Mouse (Mus musculus) E14TG2a.4 (cell line): ENCODE data around the gene Kpna2.
"Not testable (repeated sequence)": the region's sequence is repeated elsewhere in the genome, so short reads cannot be mapped to it uniquely, and the experiment has no call there.

ENCODE experiments used
- H3K27me3 ChIP-seq: 2 replicates; pipeline ENCODE4 v1.6.1; 2014; ENCODE audit warnings: low read length, control low read depth; ENCODE audit not compliant: insufficient read depth
- H3K36me3 ChIP-seq: 2 replicates; pipeline ENCODE4 v1.6.1; 2014; ENCODE audit warnings: low read length, control low read depth; ENCODE audit not compliant: insufficient read depth
- H3K4me1 ChIP-seq: replicated peaks from 2 replicates; pipeline ENCODE4 v1.6.1; 2014; ENCODE audit warnings: low read depth, low read length, control low read depth
- H3K4me3 ChIP-seq: replicated peaks from 2 replicates; pipeline ENCODE4 v1.5.1; 2014; ENCODE audit warnings: mild to moderate bottlenecking, low read length
- H3K9me3 ChIP-seq: 2 replicates; pipeline ENCODE4 v1.6.1; 2014; ENCODE audit warnings: low read length, control low read depth
- CTCF ChIP-seq: conservative IDR thresholded peaks from 2 replicates; pipeline ENCODE4 v1.5.1; 2014; ENCODE audit warnings: low read length
- NANOG ChIP-seq: IDR thresholded peaks from 2 replicates; pipeline ENCODE4 v1.6.1; 2014; ENCODE audit warnings: borderline replicate concordance, low read length, mixed read lengths
- POU5F1 ChIP-seq: IDR thresholded peaks from 2 replicates; pipeline ENCODE4 v1.6.1; 2014; ENCODE audit warnings: low read length, borderline replicate concordance

Gene Kpna2

GRCm38 (mm10) chr11:106998651-106999150 lies 640 bp downstream of the Kpna2 start:
- H3K9me3 ChIP-seq = no peaks in the 10 kb centered on the region
- peak overlapping the region; percentile 99 for H3K4me3 ChIP-seq
- TF ChIP-seq NANOG (no peak), POU5F1 (no peak), CTCF (no peak)
- H3K4me1 ChIP-seq = peaks cover 53% of the 10 kb centered on the region
- H3K27me3 ChIP-seq = no peaks in the 10 kb centered on the region
- peaks cover 50% of the 10 kb centered on the region for H3K36me3 ChIP-seq

DNA sequence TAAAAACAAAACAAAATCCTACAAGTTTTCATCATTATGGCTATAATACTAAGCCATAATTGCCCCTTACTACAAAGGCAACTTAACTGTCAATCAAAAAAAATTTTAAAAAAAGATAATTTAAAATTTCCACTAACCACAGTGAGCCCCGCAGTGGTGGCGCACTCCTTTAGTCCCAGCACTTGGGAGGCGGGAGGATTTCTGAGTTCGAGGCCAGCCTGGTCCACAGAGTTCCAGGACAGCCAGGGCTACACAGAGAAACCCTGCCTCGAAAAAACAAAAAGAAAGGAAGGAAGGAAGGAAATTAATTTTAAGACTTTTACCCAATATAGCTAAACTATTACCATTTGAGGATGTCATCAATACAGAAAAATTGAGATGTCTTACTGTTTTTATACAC lies 1.4 kb downstream of the Kpna2 start:
- peaks cover 57% of the 10 kb centered on the region for H3K4me1 ChIP-seq
- H3K27me3 ChIP-seq = no peaks in the 10 kb centered on the region
- TF ChIP-seq CTCF (no peak), POU5F1 (no peak), NANOG (no peak)
- peak overlapping the region; percentile 99 for H3K4me3 ChIP-seq
- H3K9me3 ChIP-seq = no peaks in the 10 kb centered on the region
- H3K36me3 ChIP-seq = peaks cover 57% of the 10 kb centered on the region

GRCm38 (mm10) chr11:106996492-106996891 lies 2.8 kb downstream of the Kpna2 start:
- H3K36me3 ChIP-seq = peaks cover 72% of the 10 kb centered on the region
- not testable (repeated sequence) for H3K27me3 ChIP-seq, H3K9me3 ChIP-seq
- H3K4me3 ChIP-seq = peak overlapping the region; percentile 99
- H3K4me1 ChIP-seq = peaks cover 57% of the 10 kb centered on the region

DNA sequence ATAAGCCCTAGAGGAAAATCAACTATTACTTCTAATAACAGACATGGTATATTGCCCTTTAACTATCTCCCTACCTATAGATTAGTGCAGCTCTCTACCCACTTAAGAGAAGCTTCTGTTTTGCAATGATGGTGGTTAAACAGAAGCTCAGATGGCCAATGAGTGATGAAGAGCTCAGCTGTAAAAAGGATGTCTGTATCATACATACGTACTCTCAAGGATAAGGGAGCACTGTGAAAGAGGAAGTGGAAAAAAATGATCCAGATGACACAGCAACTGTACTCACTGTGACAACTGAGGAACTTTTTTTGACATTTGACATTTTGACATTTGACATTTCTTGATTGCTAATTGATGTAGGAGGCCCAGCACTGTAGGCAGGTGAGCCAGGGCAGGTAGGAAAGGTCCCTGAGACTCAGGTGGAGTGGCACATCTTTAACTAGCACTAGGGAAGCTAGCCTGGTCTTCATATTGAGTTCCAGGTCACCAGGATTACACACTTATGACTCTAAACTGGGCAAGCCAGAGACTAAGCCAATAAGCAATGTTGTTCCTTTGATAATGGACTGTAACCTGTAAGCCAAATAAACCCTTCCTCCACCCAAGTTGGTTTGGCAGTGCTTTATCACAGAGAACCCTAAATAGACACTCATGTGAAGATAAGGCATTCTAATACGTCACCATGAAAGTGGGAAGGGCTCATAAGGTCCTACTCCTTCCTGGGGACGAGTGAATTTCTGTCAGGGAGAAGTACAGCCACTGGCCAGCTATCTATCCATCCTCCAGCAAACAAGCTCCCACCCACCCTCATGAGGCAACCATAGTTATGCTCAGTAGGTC lies 4.9 kb downstream of the Kpna2 start:
- H3K9me3 ChIP-seq = no peaks in the 10 kb centered on the region
- H3K4me3 ChIP-seq = peak overlapping the region; percentile 30; the same call in 1 of the 2 replicates
- H3K4me1 ChIP-seq = peaks cover 59% of the 10 kb centered on the region
- H3K27me3 ChIP-seq = no peaks in the 10 kb centered on the region
- TF ChIP-seq POU5F1 = no peak
- TF ChIP-seq CTCF = no peak
- TF ChIP-seq NANOG = no peak
- H3K36me3 ChIP-seq = peaks cover 92% of the 10 kb centered on the region

DNA sequence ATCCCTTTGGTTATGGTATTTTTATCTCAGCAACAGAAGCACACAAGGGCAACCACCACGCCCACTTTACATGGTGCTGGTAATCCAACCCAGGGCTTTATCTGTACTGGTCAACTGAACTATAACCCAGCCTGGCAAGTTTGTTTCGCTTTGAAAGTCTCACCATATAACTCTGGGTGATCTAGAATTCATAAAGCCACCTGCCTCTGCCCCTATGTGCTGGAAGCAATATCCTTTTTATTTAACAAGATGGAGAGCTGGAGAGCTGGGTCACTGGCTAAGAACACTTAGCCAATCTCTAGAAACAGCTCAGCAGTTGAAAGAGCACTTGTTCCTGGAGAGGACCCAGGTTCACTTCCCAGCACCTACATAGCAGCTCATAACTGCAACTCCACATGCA lies 12.0 kb downstream of the Kpna2 start:
- TF ChIP-seq NANOG (no peak), POU5F1 (no peak), CTCF (no peak)

DNA sequence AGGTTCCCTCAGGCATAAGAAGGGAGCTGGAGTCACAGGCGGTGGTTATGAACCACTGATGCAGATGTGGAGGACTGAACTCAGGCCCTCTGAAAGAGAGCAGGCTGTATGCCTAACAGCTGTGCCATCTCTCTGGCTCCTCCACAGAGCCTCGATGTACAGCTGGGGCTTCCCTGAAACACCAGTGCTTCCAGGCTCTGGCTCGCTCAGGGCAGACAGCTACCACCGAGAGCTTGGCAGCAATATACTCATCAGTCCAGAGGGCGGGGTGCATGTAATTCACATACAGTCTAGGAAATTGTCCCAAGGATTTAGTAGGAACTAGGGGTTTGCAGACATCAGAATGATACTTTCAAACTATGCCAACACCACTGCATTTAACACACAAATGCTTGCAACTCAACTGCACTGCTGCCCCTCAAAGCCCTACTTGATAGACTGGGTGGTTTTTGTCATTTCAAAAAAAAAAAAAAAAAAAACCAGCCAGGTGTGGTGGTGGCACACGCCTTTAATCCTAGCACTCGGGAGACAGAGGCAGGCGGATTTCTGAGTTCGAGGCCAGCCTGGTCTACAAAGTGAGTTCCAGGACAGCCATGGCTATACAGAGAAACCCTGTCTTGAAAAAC lies 13.2 kb downstream of the Kpna2 start:
- H3K4me3 ChIP-seq, H3K9me3 ChIP-seq, H3K27me3 ChIP-seq: not testable (repeated sequence)
- peaks cover 69% of the 10 kb centered on the region for H3K36me3 ChIP-seq
- peaks cover 27% of the 10 kb centered on the region for H3K4me1 ChIP-seq

More for the DNA sequence above, 12.0 kb downstream of the Kpna2 start:
- H3K4me1 ChIP-seq = peaks cover 35% of the 10 kb centered on the region
- no peaks in the 10 kb centered on the region for H3K27me3 ChIP-seq
- H3K9me3 ChIP-seq = no peaks in the 10 kb centered on the region
- H3K4me3 ChIP-seq = no peak overlapping the region
- peaks cover 82% of the 10 kb centered on the region for H3K36me3 ChIP-seq

GRCm38 (mm10) chr11:106982351-106982750 lies 17.0 kb downstream of the Kpna2 start:
- H3K27me3 ChIP-seq = no peaks in the 10 kb centered on the region
- no peak for TF ChIP-seq POU5F1
- TF ChIP-seq CTCF = no peak
- H3K9me3 ChIP-seq = no peaks in the 10 kb centered on the region
- H3K4me3 ChIP-seq = no peak overlapping the region
- peaks cover 33% of the 10 kb centered on the region for H3K36me3 ChIP-seq
- H3K4me1 ChIP-seq = peaks cover 11% of the 10 kb centered on the region

- no peak overlapping the region for H3K4me3 ChIP-seq
- TF ChIP-seq POU5F1 (no peak), CTCF (no peak), NANOG (no peak)
- H3K9me3 ChIP-seq = no peaks in the 10 kb centered on the region
- peaks cover 28% of the 10 kb centered on the region for H3K36me3 ChIP-seq
- H3K4me1 ChIP-seq = peaks cover 6% of the 10 kb centered on the region; the same call in 1 of the 2 replicates
- H3K27me3 ChIP-seq = no peaks in the 10 kb centered on the region
These were observed 17.6 kb downstream of the Kpna2 start for GRCm38 (mm10) chr11:106981787-106982186.

DNA sequence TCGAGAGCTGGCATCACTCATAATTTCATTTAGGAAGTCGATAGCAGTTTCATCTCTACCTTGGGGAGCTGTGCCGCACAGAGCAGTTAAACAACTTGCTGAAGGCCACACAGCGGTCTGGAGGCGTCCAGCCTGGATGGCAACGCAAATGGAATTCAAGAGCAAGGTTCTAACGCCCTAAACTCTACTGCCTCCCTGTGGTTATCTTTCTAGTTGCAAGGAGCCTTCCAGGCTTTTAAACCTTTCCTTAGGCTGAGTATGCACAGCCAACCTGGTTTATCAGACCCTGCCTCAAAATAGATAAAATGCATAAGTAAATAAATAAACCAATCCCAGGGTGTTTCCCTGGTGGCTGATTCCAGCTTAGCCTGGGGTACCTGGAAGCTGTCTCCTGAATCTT lies 18.9 kb downstream of the Kpna2 start:
- Histone ChIP-seq H3K4me1 (no peaks in the 10 kb centered on the region), H3K36me3 (peaks cover 19% of the 10 kb centered on the region), H3K4me3 (no peak overlapping the region), H3K27me3 (no peaks in the 10 kb centered on the region), H3K9me3 (no peaks in the 10 kb centered on the region)
- no peak for TF ChIP-seq NANOG
- no peak for TF ChIP-seq POU5F1
- TF ChIP-seq CTCF = peak; percentile 82
